Mouse (Mus musculus) heart, adult 2 months (tissue): ENCODE results near the gene Ankrd27.

Experiments used
- CTCF ChIP-seq: fragments of 200-600 bp; IDR thresholded peaks from 2 replicates; pipeline ENCODE4 v1.8.1; 2022; ENCODE audit warnings: antibody characterized with exemption, mild to moderate bottlenecking, moderate library complexity
- EP300 ChIP-seq: fragments of 200-500 bp; IDR thresholded peaks from 2 replicates; pipeline ENCODE4 v1.6.1; 2011; ENCODE audit warnings: low read depth, low read length, control low read depth; ENCODE audit not compliant: insufficient read depth
- POLR2A ChIP-seq: fragments of 200-500 bp; IDR thresholded peaks from 2 replicates; pipeline ENCODE4 v1.6.1; 2011; ENCODE audit warnings: mild to moderate bottlenecking, low read depth, low read length, control low read depth; ENCODE audit not compliant: insufficient read depth

- TF ChIP-seq POLR2A (no peak), CTCF (0 out of 2 replicates have a peak, but pooled peaks have one; percentile 4), EP300 (no peak)
Observed at GRCm38 (mm10) chr7:35537562-35537961, 48.5 kb upstream of the Ankrd27 start, which contains the start of gene Tdrd12.
